Mouse (Mus musculus): ENCODE measurements at regions not wholly inside any gene's neighbourhood (a gene's known extent, or its start where the extent isn't known, plus 50 kb on each side); places are given as distances from the start of the nearest gene placed in this dataset.
"Not testable (repeated sequence)": the region's sequence is repeated elsewhere in the genome, so short reads cannot be mapped to it uniquely, and the experiment has no call there.

GRCm38 (mm10) chrX:17818325-17818724 is 246.2 kb upstream of the Fundc1 start:
- DNase-seq (ENCODE audit: low spot score): no peak
- WGBS: 52% methylated on average over 3 of the region's 3 CpGs
- no peak overlapping the region for H3K4me2 ChIP-seq (ENCODE audit: low read depth)
- H3K27me3 ChIP-seq (ENCODE audit: control insufficient read depth, insufficient read depth, low read length): no peaks in the 10 kb centered on the region
- H3K9ac ChIP-seq (ENCODE audit: low read length): no peak overlapping the region
- no peak overlapping the region for H3K27ac ChIP-seq (ENCODE audit: low read depth, low read length)
- no peak overlapping the region for H3K4me3 ChIP-seq (ENCODE audit: low read depth, low read length)
- H3K36me3 ChIP-seq (ENCODE audit: control insufficient read depth, insufficient read depth, low read length): no peaks in the 10 kb centered on the region
- H3K4me1 ChIP-seq (ENCODE audit: control insufficient read depth, insufficient read depth, low read length): no peaks in the 10 kb centered on the region
- ATAC-seq (ENCODE audit: insufficient read depth, low FRiP score, low TSS enrichment): no peak
- no peaks in the 10 kb centered on the region for H3K9me3 ChIP-seq (ENCODE audit: control insufficient read depth, low read length)

GRCm38 (mm10) chrX:17817651-17818050 is 245.5 kb upstream of the Fundc1 start:
- 72% methylated on average over 3 of the region's 3 CpGs for WGBS

GRCm38 (mm10) chrX:17788048-17788447 is 215.9 kb upstream of the Fundc1 start:
- WGBS: 100% methylated on average over 1 of the region's 6 CpGs

More at GRCm38 (mm10) chrX:17817651-17818050, 245.5 kb upstream of the Fundc1 start:
- DNase-seq (ENCODE audit: low spot score): no peak
- H3K4me1 ChIP-seq (ENCODE audit: control insufficient read depth, insufficient read depth, low read length): no peaks in the 10 kb centered on the region
- H3K27ac ChIP-seq (ENCODE audit: low read depth, low read length): no peak overlapping the region
- no peak overlapping the region for H3K9ac ChIP-seq (ENCODE audit: low read length)
- no peaks in the 10 kb centered on the region for H3K9me3 ChIP-seq (ENCODE audit: control insufficient read depth, low read length)
- no peak overlapping the region for H3K4me3 ChIP-seq (ENCODE audit: low read depth, low read length)
- no peaks in the 10 kb centered on the region for H3K27me3 ChIP-seq (ENCODE audit: control insufficient read depth, insufficient read depth, low read length)
- H3K4me2 ChIP-seq (ENCODE audit: low read depth): no peak overlapping the region
- no peak for ATAC-seq (ENCODE audit: insufficient read depth, low FRiP score, low TSS enrichment)
- no peaks in the 10 kb centered on the region for H3K36me3 ChIP-seq (ENCODE audit: control insufficient read depth, insufficient read depth, low read length)

GRCm38 (mm10) chrX:17775886-17776285 is 203.8 kb upstream of the Fundc1 start:
- 92% methylated on average over 1 of the region's 1 CpGs for WGBS
- no peak overlapping the region for H3K4me2 ChIP-seq (ENCODE audit: low read depth)
- no peak overlapping the region for H3K27ac ChIP-seq (ENCODE audit: low read depth, low read length)
- no peaks in the 10 kb centered on the region for H3K27me3 ChIP-seq (ENCODE audit: control insufficient read depth, insufficient read depth, low read length)
- H3K36me3 ChIP-seq (ENCODE audit: control insufficient read depth, insufficient read depth, low read length): no peaks in the 10 kb centered on the region
- H3K4me1 ChIP-seq (ENCODE audit: control insufficient read depth, insufficient read depth, low read length): no peaks in the 10 kb centered on the region
- no peak for DNase-seq (ENCODE audit: low spot score)
- no peaks in the 10 kb centered on the region for H3K9me3 ChIP-seq (ENCODE audit: control insufficient read depth, low read length)
- no peak for ATAC-seq (ENCODE audit: insufficient read depth, low FRiP score, low TSS enrichment)
- H3K4me3 ChIP-seq (ENCODE audit: low read depth, low read length): no peak overlapping the region
- H3K9ac ChIP-seq (ENCODE audit: low read length): no peak overlapping the region

More at GRCm38 (mm10) chrX:17788048-17788447, 215.9 kb upstream of the Fundc1 start:
- ATAC-seq (ENCODE audit: insufficient read depth, low FRiP score, low TSS enrichment); H3K27ac ChIP-seq (ENCODE audit: low read depth, low read length); H3K4me2 ChIP-seq (ENCODE audit: low read depth); H3K9ac ChIP-seq (ENCODE audit: low read length); H3K27me3 ChIP-seq (ENCODE audit: control insufficient read depth, insufficient read depth, low read length); H3K4me1 ChIP-seq (ENCODE audit: control insufficient read depth, insufficient read depth, low read length); H3K4me3 ChIP-seq (ENCODE audit: low read depth, low read length); H3K9me3 ChIP-seq (ENCODE audit: control insufficient read depth, low read length); H3K36me3 ChIP-seq (ENCODE audit: control insufficient read depth, insufficient read depth, low read length); DNase-seq (ENCODE audit: low spot score): not testable (repeated sequence)

GRCm38 (mm10) chrX:17752823-17753222 is 180.7 kb upstream of the Fundc1 start:
- no peaks in the 10 kb centered on the region for H3K9me3 ChIP-seq (ENCODE audit: control insufficient read depth, low read length)
- no peak overlapping the region for H3K27ac ChIP-seq (ENCODE audit: low read depth, low read length)
- H3K4me1 ChIP-seq (ENCODE audit: control insufficient read depth, insufficient read depth, low read length): no peaks in the 10 kb centered on the region
- ATAC-seq (ENCODE audit: insufficient read depth, low FRiP score, low TSS enrichment) (no peak), DNase-seq (ENCODE audit: low spot score) (no peak)
- no peak overlapping the region for H3K9ac ChIP-seq (ENCODE audit: low read length)
- H3K36me3 ChIP-seq (ENCODE audit: control insufficient read depth, insufficient read depth, low read length): no peaks in the 10 kb centered on the region
- H3K4me3 ChIP-seq (ENCODE audit: low read depth, low read length): no peak overlapping the region
- no peak overlapping the region for H3K4me2 ChIP-seq (ENCODE audit: low read depth)
- WGBS: 21% methylated on average over 2 of the region's 2 CpGs
- no peaks in the 10 kb centered on the region for H3K27me3 ChIP-seq (ENCODE audit: control insufficient read depth, insufficient read depth, low read length)

- DNase-seq (ENCODE audit: low spot score) (no peak), ATAC-seq (ENCODE audit: insufficient read depth, low FRiP score, low TSS enrichment) (no peak)
- Histone ChIP-seq H3K27me3 (ENCODE audit: control insufficient read depth, insufficient read depth, low read length) (no peaks in the 10 kb centered on the region), H3K4me1 (ENCODE audit: control insufficient read depth, insufficient read depth, low read length) (no peaks in the 10 kb centered on the region), H3K4me2 (ENCODE audit: low read depth) (no peak overlapping the region), H3K27ac (ENCODE audit: low read depth, low read length) (no peak overlapping the region), H3K9me3 (ENCODE audit: control insufficient read depth, low read length) (no peaks in the 10 kb centered on the region), H3K36me3 (ENCODE audit: control insufficient read depth, insufficient read depth, low read length) (no peaks in the 10 kb centered on the region), H3K9ac (ENCODE audit: low read length) (no peak overlapping the region), H3K4me3 (ENCODE audit: low read depth, low read length) (no peak overlapping the region)
- WGBS: 80% methylated on average over 5 of the region's 5 CpGs
Observed at GRCm38 (mm10) chrX:17751466-17751865, 179.3 kb upstream of the Fundc1 start.

GRCm38 (mm10) chrX:17730233-17730632 is 158.1 kb upstream of the Fundc1 start:
- WGBS: 66% methylated on average over 4 of the region's 4 CpGs
- Histone ChIP-seq H3K4me1 (ENCODE audit: control insufficient read depth, insufficient read depth, low read length) (no peaks in the 10 kb centered on the region), H3K4me3 (ENCODE audit: low read depth, low read length) (no peak overlapping the region), H3K4me2 (ENCODE audit: low read depth) (no peak overlapping the region), H3K9ac (ENCODE audit: low read length) (no peak overlapping the region), H3K27ac (ENCODE audit: low read depth, low read length) (no peak overlapping the region), H3K9me3 (ENCODE audit: control insufficient read depth, low read length) (no peaks in the 10 kb centered on the region), H3K27me3 (ENCODE audit: control insufficient read depth, insufficient read depth, low read length) (no peaks in the 10 kb centered on the region), H3K36me3 (ENCODE audit: control insufficient read depth, insufficient read depth, low read length) (no peaks in the 10 kb centered on the region)
- no peak for DNase-seq (ENCODE audit: low spot score)
- ATAC-seq (ENCODE audit: insufficient read depth, low FRiP score, low TSS enrichment): no peak

- H3K4me3 ChIP-seq (ENCODE audit: low read depth, low read length): no peak overlapping the region
- no peak overlapping the region for H3K9ac ChIP-seq (ENCODE audit: low read length)
- no peaks in the 10 kb centered on the region for H3K4me1 ChIP-seq (ENCODE audit: control insufficient read depth, insufficient read depth, low read length)
- no peak overlapping the region for H3K27ac ChIP-seq (ENCODE audit: low read depth, low read length)
- no peaks in the 10 kb centered on the region for H3K9me3 ChIP-seq (ENCODE audit: control insufficient read depth, low read length)
- WGBS: 74% methylated on average over 5 of the region's 5 CpGs
- no peaks in the 10 kb centered on the region for H3K36me3 ChIP-seq (ENCODE audit: control insufficient read depth, insufficient read depth, low read length)
- no peaks in the 10 kb centered on the region for H3K27me3 ChIP-seq (ENCODE audit: control insufficient read depth, insufficient read depth, low read length)
- DNase-seq (ENCODE audit: low spot score): no peak
- H3K4me2 ChIP-seq (ENCODE audit: low read depth): no peak overlapping the region
- ATAC-seq (ENCODE audit: insufficient read depth, low FRiP score, low TSS enrichment): no peak
Observed at GRCm38 (mm10) chrX:17725780-17726220, 153.7 kb upstream of the Fundc1 start.

GRCm38 (mm10) chrX:17724990-17725779 is 153.1 kb upstream of the Fundc1 start:
- no peaks in the 10 kb centered on the region for H3K4me1 ChIP-seq (ENCODE audit: control insufficient read depth, insufficient read depth, low read length)
- no peak overlapping the region for H3K4me3 ChIP-seq (ENCODE audit: low read depth, low read length)
- H3K27me3 ChIP-seq (ENCODE audit: control insufficient read depth, insufficient read depth, low read length): no peaks in the 10 kb centered on the region
- no peak overlapping the region for H3K9ac ChIP-seq (ENCODE audit: low read length)
- no peaks in the 10 kb centered on the region for H3K9me3 ChIP-seq (ENCODE audit: control insufficient read depth, low read length)
- ATAC-seq (ENCODE audit: insufficient read depth, low FRiP score, low TSS enrichment) (peak; percentile 80), DNase-seq (ENCODE audit: low spot score) (peak; percentile 22)
- no peak overlapping the region for H3K4me2 ChIP-seq (ENCODE audit: low read depth)
- 32% methylated on average over 7 of the region's 7 CpGs for WGBS
- H3K27ac ChIP-seq (ENCODE audit: low read depth, low read length): no peak overlapping the region
- H3K36me3 ChIP-seq (ENCODE audit: control insufficient read depth, insufficient read depth, low read length): no peaks in the 10 kb centered on the region

Measured in neural tube, embryonic 11.5 days (tissue).